Mouse (Mus musculus) layer of hippocampus, adult 11-12 months (tissue): ENCODE data around the gene Mylip.

Experiments
- DNase-seq: peaks from one replicate; pipeline ENCODE4 v3.0.0; 2022; ENCODE audit warnings: low spot score

The Mylip gene

GRCm38 (mm10) chr13:45390962-45391853 lies 1.7 kb downstream of the Mylip start:
- DNase-seq, result no peak

DNA sequence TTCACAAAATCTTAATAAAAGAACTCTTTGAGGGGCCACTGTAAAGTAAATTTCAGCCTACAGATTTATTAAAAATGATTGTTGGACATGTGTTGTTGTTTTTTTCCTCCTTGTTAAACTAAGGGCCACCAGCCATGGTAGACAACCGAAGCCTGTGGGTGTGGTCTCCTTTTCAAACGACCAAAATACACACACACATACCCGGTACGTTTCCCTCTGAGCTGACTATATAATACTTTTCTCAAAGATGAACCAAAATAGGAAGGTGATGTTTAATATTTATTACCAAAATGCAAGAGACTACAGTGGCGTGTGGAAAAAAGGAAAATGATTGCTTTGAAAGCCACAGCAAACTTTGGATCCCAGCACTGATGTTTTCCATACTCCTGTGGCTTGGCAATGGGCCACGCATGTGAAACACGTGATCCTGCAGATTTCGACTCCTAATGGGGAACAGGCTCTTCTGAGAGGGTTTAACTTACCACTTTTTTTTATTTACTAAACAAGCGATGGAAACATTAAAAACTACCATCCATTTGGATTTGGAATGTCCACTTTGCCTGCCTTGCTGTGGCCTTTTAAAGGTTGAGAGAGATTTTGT lies 2.4 kb downstream of the Mylip start:
- no peak for DNase-seq

DNA sequence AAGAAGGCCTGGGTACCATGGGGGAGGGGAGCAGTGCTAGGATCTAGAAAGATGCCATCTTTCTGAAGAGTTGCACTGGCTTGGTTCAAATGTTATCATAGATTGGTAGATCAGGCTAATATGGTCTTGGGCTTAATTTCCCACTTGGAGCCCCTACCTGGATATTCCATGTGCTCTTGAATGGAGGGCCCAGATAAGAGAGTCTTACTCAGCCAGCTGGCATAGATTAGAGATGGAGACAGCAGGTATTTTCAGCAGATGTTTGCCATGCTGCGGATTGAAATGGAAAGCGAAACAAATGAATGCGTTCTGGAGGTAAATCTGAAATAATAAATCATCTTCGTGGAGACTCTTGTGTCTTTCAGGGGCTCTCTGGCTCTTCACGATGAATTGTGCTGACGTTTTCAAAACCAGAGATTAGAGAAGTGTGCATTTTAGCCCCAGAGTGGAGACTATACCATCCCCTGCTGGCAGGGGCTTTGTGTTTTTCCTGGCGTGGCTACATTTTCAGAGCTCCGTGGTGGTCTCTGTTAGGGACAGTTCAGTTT lies 4.8 kb downstream of the Mylip start:
- no peak for DNase-seq

DNA sequence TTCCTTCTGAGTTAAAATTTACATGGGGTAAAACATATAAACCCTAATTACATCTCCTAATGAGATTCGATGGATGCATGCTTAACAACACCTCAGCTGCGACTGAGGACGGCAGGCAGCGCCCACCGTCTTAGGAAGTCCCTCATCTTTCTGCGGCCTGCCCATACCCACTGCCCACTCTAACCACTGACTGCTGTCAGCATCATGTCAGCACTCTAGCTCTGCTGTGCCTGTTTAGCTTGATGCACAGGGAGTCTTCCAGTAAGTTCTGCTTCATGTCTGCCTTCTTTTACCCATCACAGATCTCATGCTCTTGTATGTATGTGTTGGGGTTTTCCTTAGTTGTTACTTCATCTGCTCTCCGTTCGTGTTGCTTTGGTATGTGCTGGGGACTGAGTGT lies 7.2 kb downstream of the Mylip start:
- no peak for DNase-seq

DNA sequence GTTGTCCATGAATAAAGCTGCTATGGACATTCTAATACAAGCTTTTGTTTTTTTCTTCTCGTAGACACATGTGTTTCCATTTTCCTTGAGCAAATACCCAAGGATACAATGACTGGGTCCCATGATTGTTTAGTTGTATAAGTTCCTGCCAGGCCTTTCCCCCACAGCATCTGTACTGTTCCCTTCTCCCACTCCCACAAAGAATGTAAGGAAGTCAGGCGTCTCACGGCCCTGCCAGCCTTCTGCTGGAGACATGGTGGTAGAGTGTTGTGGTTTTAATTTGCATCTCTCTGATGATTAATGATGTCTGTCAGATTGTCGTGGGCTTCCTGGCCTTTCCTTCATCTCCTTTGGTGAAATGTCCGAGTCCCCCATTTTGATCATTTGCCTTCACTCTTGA lies 7.7 kb downstream of the Mylip start:
- DNase-seq, result no peak

GRCm38 (mm10) chr13:45397896-45398805 lies 8.6 kb downstream of the Mylip start:
- no peak for DNase-seq

GRCm38 (mm10) chr13:45400700-45401099 lies 11.2 kb downstream of the Mylip start:
- no peak for DNase-seq

DNA sequence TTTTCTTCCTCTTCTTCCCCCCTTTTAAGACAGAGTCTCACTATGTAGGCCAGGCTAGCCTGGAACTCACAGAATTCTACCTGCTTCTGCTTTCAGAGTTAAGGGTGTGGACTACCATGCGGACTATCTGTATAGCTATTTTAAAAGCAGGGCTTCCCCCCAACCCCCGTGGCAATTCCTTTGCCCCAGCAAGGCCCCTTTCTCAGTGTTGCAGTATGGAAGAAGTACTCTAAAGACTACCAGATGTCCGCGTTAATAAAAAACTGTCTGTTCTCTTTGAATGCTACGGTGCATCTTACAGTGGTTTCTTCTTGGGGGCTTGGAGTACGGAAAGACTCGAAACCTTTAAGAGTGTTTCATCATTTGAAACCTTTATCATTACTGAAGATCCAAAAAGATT lies 12.3 kb downstream of the Mylip start:
- DNase-seq, result no peak

DNA sequence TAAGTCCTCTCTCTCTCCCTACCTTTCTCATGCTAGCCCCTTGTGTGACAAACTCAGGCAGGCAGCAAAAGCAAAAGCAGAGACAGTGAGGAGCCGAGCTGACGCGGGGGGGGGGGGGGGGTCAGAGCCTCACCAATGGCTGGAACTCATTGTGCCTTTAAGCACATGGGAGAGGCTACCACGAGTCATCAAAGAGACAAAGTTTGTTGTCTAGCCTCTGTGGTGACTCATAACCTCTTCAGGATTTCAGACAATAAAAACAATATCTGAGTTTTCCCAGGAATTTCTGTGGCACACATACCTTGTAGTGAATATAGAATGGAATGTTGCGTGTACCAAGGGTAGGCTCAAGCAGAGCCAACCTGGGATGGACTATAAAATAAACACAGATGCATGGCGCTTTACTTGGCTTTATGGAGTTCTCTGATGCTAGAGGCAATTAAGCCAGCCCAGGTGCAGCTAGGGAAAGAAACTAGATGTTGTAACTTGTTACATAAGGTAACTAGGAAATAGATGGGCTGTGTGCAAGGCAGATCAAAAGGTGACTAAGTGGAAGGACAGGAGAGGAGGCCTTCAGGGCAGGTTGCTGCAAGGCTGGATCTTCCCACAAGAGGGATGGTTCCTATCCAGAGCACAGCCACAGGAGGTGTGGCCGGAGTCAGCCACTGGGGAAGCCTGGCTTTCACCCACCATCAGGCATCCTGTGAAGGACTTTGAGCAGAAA lies 12.9 kb downstream of the Mylip start:
- DNase-seq, result no peak

GRCm38 (mm10) chr13:45404269-45404668 lies 14.7 kb downstream of the Mylip start:
- DNase-seq, result no peak

- DNase-seq, result no peak
Observed at GRCm38 (mm10) chr13:45405194-45405810, 15.8 kb downstream of the Mylip start.

- no peak for DNase-seq
Observed at GRCm38 (mm10) chr13:45406289-45406688, 16.7 kb downstream of the Mylip start.

GRCm38 (mm10) chr13:45406703-45407102 lies 17.2 kb downstream of the Mylip start:
- DNase-seq, result no peak

DNA sequence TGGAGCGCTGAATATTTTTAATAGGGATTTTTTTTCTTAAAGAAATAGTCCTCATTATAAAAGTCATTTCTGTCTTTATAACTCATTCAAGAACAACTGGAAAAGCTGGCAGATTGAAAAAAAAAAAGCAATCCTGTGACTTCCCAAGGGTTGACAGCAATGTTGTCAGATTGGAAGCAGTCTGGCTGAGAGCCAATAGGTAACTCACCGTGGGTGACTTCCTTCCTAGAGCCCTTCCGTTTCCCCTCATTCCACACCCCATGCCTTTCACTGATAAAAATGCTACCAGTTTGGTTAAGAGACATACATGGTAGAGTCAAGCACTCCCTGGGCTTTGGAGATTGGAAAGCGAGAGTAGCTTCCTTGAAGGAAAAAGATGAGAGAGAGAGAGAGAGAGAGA lies 21.4 kb downstream of the Mylip start:
- no peak for DNase-seq

DNA sequence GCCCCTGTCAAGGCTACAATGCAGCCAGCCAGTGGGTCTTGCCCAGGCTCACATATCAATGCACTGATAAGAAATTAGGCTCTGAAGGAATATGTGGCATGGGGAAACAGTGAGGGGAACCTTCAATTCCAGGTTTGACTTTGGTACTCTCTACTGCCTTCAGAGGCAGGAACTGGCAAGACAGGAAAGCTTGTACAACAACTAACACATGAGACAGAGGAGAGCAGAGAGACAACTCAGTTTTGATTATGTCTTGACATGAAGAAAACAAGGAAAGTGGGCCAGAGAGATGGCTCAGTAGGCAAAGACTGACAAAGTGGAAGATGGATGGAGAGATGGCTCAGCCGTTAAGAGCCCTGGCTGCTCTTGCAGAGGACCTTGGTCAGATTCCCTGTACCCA lies 23.5 kb downstream of the Mylip start:
- DNase-seq, result no peak

- DNase-seq, result no peak
Observed at GRCm38 (mm10) chr13:45414031-45414430, 24.5 kb downstream of the Mylip start.

- no peak for DNase-seq
Observed at GRCm38 (mm10) chr13:45416621-45417057, 27.1 kb downstream of the Mylip start.

DNA sequence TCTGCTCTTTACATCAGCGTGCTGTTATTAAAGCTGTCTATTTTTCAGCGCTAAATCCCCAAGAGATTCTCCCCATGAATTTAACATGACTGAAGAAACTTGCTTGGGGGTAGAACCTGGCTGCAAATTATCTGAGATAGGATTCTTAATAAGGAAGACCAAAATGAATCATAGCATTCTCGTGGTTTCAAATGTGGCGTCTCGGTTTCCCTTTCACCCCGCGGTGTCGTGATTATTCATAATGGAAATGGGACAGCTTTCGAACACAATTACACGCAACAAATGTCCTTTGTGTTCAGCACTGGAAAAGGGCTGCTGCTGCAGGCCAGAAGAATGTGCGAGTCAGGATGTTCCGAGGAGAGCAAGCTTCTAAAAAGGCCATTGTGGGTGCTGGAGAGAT lies 29.4 kb downstream of the Mylip start:
- DNase-seq, result no peak

DNA sequence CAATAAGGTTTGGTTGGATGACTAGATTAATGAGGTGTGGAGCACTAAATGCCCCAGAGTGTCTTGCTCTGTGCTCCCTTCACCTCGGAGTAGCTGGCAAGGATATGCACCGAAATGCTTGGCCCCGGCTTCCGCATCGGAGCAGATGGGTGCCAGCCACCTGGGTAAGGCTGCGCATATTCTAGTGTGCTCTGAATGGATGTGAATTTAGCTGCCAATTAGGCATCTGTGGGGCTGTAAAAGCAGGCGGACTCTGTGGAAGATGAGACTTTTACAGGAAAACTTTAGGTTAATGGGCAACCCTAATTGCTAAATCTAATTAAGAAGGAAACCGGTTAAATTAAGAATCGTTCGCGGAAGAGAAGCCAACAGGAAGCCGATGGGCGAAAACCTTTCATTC lies 32.7 kb downstream of the Mylip start:
- no peak for DNase-seq

DNA sequence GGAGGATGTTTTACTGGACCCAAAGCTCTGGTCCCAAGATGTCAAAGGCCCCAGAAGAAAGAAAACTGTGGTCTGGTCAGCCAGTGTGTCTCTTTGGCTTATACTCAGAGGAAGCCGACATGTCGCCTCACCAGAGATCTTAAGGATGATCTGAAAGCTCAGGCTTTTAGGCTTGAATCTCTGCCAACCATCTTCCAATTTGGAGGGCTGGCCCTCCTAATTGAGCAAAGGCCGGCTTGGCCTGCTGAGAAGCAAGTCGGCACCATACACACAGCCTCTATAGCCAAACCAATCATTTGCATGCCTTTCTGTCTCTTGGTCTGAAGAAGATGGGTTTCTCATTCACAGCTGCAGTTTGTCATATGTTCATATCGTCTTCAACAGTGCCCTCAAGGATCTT lies 33.2 kb downstream of the Mylip start:
- DNase-seq, result no peak

- no peak for DNase-seq
Observed at GRCm38 (mm10) chr13:45423905-45424304, 34.4 kb downstream of the Mylip start.
